In the genomic region with DNA sequence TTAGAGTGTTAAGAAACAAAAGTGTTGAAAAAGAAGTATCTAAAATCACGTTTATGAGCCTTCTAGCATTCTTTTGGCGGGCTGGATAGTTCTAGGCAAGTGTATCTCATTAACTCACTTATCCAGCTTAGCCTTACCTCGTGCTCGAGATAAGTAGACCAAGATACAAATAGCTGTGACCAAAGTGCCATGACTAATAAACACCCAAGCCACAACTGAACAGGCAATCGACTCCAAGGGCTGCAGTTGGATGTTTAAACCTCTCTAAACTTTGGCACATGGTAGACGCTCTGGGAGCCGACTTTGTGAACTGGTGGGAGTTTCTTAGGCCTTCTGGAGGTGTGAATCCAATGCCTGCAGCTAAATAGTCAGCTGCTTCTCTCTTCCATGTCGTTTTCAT, we compare ENCODE assay signal across 22 mouse cellular contexts. TPM values are rescaled to one million over a fixed set of nuclear protein-coding genes. Genes with fewer than 3 reads are reported as not detected.
A peak's percentile ranks its signal among the peaks of the same experiment; 100 is the strongest.
DNase-seq lines count a peak whose midpoint lies in the region; ATAC-seq lines count a peak whose summit lies in the region.
"Had no signal": no experiment of that assay in that cellular context is flagged by ENCODE, and none has a peak within 500 bp of the region (broad histone marks: within the 10 kb centered on the region; RNA-seq: fewer than 3 reads in every experiment).

No protein-coding gene starts in this region.

- no peak; the same call in 1 of the 2 replicates for ATAC-seq in intestine, embryonic 16.5 days
- no peak for ATAC-seq in intestine, embryonic 15.5 days
- peak; percentile 36; the same call in 1 of the 2 replicates for ATAC-seq in megakaryocyte progenitor cell, adult 5-6 weeks (replicated peaks; ENCODE audit: poor library complexity)
- ATAC-seq: CD4-positive, CD25-positive, alpha-beta regulatory T cell, adult 4 months; forebrain, embryonic 15.5 days; hindbrain, postnatal 0 days had no signal

- H3K27me3 ChIP-seq in intestine, embryonic 16.5 days (replicated peaks; ENCODE audit: control insufficient read depth, insufficient read depth, low read length): no peaks in the 10 kb centered on the region
- H3K27me3 ChIP-seq in intestine, embryonic 15.5 days (replicated peaks): no peaks in the 10 kb centered on the region
- H3K27me3 ChIP-seq: embryonic facial prominence, embryonic 15.5 days; forebrain, embryonic 15.5 days; heart, embryonic 15.5 days; hindbrain, embryonic 13.5 days had no signal

- H3K4me1 ChIP-seq in intestine, embryonic 16.5 days (ENCODE audit: control insufficient read depth, insufficient read depth, low read length): peaks cover 3% of the 10 kb centered on the region
- H3K4me1 ChIP-seq in intestine, embryonic 15.5 days (replicated peaks): 0 out of 2 replicates have a peak, but pooled peaks cover 5% of the 10 kb centered on the region
- H3K4me1 ChIP-seq: embryonic facial prominence, embryonic 15.5 days; forebrain, embryonic 10.5 days; forebrain, embryonic 15.5 days; heart, embryonic 10.5 days; heart, embryonic 15.5 days; hindbrain, embryonic 13.5 days had no signal

- peak overlapping the region; percentile 4; the same call in 1 of the 2 replicates for H3K27ac ChIP-seq in intestine, embryonic 16.5 days (ENCODE audit: low read length)
- no peak overlapping the region for H3K27ac ChIP-seq in intestine, embryonic 15.5 days
- H3K27ac ChIP-seq: embryonic facial prominence, embryonic 15.5 days; forebrain, embryonic 10.5 days; forebrain, embryonic 15.5 days; heart, embryonic 10.5 days; heart, embryonic 15.5 days; hindbrain, embryonic 13.5 days; hindbrain, postnatal 0 days had no signal

- no peaks in the 10 kb centered on the region for H3K9me3 ChIP-seq in intestine, embryonic 16.5 days (ENCODE audit: control insufficient read depth, low read length)
- H3K9me3 ChIP-seq in intestine, embryonic 15.5 days: no peaks in the 10 kb centered on the region
- H3K9me3 ChIP-seq: embryonic facial prominence, embryonic 15.5 days; forebrain, embryonic 10.5 days; forebrain, embryonic 15.5 days; G1E; heart, embryonic 10.5 days; heart, embryonic 15.5 days; hindbrain, embryonic 13.5 days had no signal

- peak; percentile 11 for DNase-seq in NIH3T3 (ENCODE audit: low read depth)
- no peak for DNase-seq in spleen, adult 18-20 months
- DNase-seq in embryo, embryonic 9.5 days (ENCODE audit: extremely low spot score): no peak
- DNase-seq: adrenal gland, adult 8-10 months; adrenal gland, postnatal 36 days; B cell, adult 2 months; cerebellum, adult 2 months; gastrocnemius, postnatal 36 days; heart, postnatal 14 days had no signal

- H3K4me2 ChIP-seq in intestine, embryonic 16.5 days (ENCODE audit: low read depth, low read length): no peak overlapping the region
- no peak overlapping the region for H3K4me2 ChIP-seq in intestine, embryonic 15.5 days (replicated peaks)
- H3K4me2 ChIP-seq: embryonic facial prominence, embryonic 15.5 days; forebrain, embryonic 15.5 days; heart, embryonic 15.5 days; hindbrain, embryonic 13.5 days had no signal

- WGBS in intestine, embryonic 16.5 days: 62% methylated on average over 8 of the region's 8 CpGs
- WGBS in intestine, embryonic 15.5 days: 66% methylated on average over 8 of the region's 8 CpGs

- no peaks in the 10 kb centered on the region for H3K36me3 ChIP-seq in intestine, embryonic 16.5 days (ENCODE audit: control insufficient read depth, insufficient read depth, low read length)
- H3K36me3 ChIP-seq in intestine, embryonic 15.5 days: no peaks in the 10 kb centered on the region
- H3K36me3 ChIP-seq: embryonic facial prominence, embryonic 15.5 days; forebrain, embryonic 10.5 days; forebrain, embryonic 15.5 days; G1E; heart, embryonic 10.5 days; heart, embryonic 15.5 days; hindbrain, embryonic 13.5 days had no signal

- no peak overlapping the region for H3K4me3 ChIP-seq in intestine, embryonic 16.5 days (ENCODE audit: low read length)
- no peak overlapping the region for H3K4me3 ChIP-seq in intestine, embryonic 15.5 days (replicated peaks)
- H3K4me3 ChIP-seq: embryonic facial prominence, embryonic 15.5 days; erythroblast, embryonic 14.5 days; forebrain, embryonic 10.5 days; forebrain, embryonic 15.5 days; heart, embryonic 10.5 days; heart, embryonic 15.5 days; hindbrain, embryonic 13.5 days had no signal

- H3K9ac ChIP-seq in intestine, embryonic 16.5 days (ENCODE audit: low read depth, low read length): no peak overlapping the region
- no peak overlapping the region for H3K9ac ChIP-seq in intestine, embryonic 15.5 days
- H3K9ac ChIP-seq: embryonic facial prominence, embryonic 15.5 days; forebrain, embryonic 15.5 days; heart, embryonic 15.5 days; hindbrain, embryonic 13.5 days had no signal

RNA-seq across cellular contexts. Expression of gene Dpp4, which starts 12.7 kb away (rescaled TPM):
- polyA plus RNA-seq in intestine, embryonic 16.5 days (2015; fragmentation: Nextera tagmentation; extraction: Ambion mirVana): 85.0 and 104 TPM in 2 replicates
- polyA plus RNA-seq in intestine, embryonic 15.5 days (2015; fragmentation: Nextera tagmentation; extraction: Ambion mirVana): 69.3 and 72.5 TPM in 2 replicates
- total RNA-seq in megakaryocyte progenitor cell, adult 5-6 weeks (2015): 9.8 and 10.0 TPM in 2 replicates
- 13.8 and 16.4 TPM in 2 replicates for total RNA-seq in megakaryocyte progenitor cell, adult 5-6 weeks (2017)
- polyA plus RNA-seq: erythroblast, embryonic 14.5 days had no signal
